In genomic region chr6:103675145-103675544, GRCm38 (mm10) we compare ENCODE assay signal across 21 mouse cellular contexts.
DNase-seq lines count a peak whose midpoint lies in the region; ATAC-seq and TF ChIP-seq lines count a peak whose summit lies in the region.
"Had no signal": no experiment of that assay in that cellular context is flagged by ENCODE, and none has a peak within 500 bp of the region (broad histone marks: within the 10 kb centered on the region; RNA-seq: fewer than 3 reads in every experiment).

No protein-coding gene starts in this region.

- no peaks in the 10 kb centered on the region for H3K9me3 ChIP-seq in forebrain, embryonic 15.5 days
- H3K9me3 ChIP-seq in forebrain, embryonic 12.5 days = no peaks in the 10 kb centered on the region
- H3K9me3 ChIP-seq: embryonic facial prominence, embryonic 12.5 days; embryonic facial prominence, embryonic 15.5 days; hindbrain, embryonic 12.5 days; hindbrain, embryonic 15.5 days had no signal

- no peak for TF ChIP-seq CTCF in layer of hippocampus, adult 2 months (conservative IDR thresholded peaks at IDR 0.05)

- DNase-seq in layer of hippocampus, adult 2 months (ENCODE audit: low spot score in 2 of 2) = no peak
- no peak for DNase-seq in layer of hippocampus, adult 11-12 months (ENCODE audit: low spot score)
- peak; percentile 69 for DNase-seq in forelimb bud, embryonic 11.5 days (ENCODE audit: low read depth, low spot score)
- DNase-seq in hindlimb bud, embryonic 11.5 days (ENCODE audit: extremely low spot score, low read depth, low spot score) = peak; percentile 80
- DNase-seq in cerebellum, postnatal 36 days = no peak
- no peak for DNase-seq in spleen, postnatal 4 days (ENCODE audit: low spot score in 2 of 2)
- DNase-seq: adrenal gland, adult 2 months; adrenal gland, postnatal 14 days; cerebellum, adult 11-12 months; cerebellum, postnatal 10 days; gastrocnemius, adult 2 months; gastrocnemius, postnatal 14 days; heart, adult 11 months had no signal

- no peak overlapping the region for H3K4me3 ChIP-seq in forebrain, embryonic 15.5 days
- no peak overlapping the region for H3K4me3 ChIP-seq in forebrain, embryonic 12.5 days (replicated peaks)
- H3K4me3 ChIP-seq in layer of hippocampus, adult 2 months = no peak overlapping the region
- H3K4me3 ChIP-seq: embryonic facial prominence, embryonic 12.5 days; embryonic facial prominence, embryonic 15.5 days; gastrocnemius, adult 2 months; hindbrain, embryonic 12.5 days; hindbrain, embryonic 15.5 days had no signal

- H3K36me3 ChIP-seq in forebrain, embryonic 15.5 days = peaks cover 5% of the 10 kb centered on the region; the same call in 1 of the 2 replicates
- no peaks in the 10 kb centered on the region for H3K36me3 ChIP-seq in forebrain, embryonic 12.5 days (replicated peaks)
- H3K36me3 ChIP-seq: embryonic facial prominence, embryonic 12.5 days; embryonic facial prominence, embryonic 15.5 days; hindbrain, embryonic 12.5 days had no signal

- H3K9ac ChIP-seq in forebrain, embryonic 15.5 days (replicated peaks) = no peak overlapping the region
- H3K9ac ChIP-seq in forebrain, embryonic 12.5 days = no peak overlapping the region
- H3K9ac ChIP-seq: embryonic facial prominence, embryonic 12.5 days; embryonic facial prominence, embryonic 15.5 days; hindbrain, embryonic 12.5 days; hindbrain, embryonic 15.5 days had no signal

- H3K27me3 ChIP-seq in forebrain, embryonic 15.5 days = no peaks in the 10 kb centered on the region
- H3K27me3 ChIP-seq in forebrain, embryonic 12.5 days = no peaks in the 10 kb centered on the region
- H3K27me3 ChIP-seq: embryonic facial prominence, embryonic 12.5 days; embryonic facial prominence, embryonic 15.5 days; hindbrain, embryonic 12.5 days; hindbrain, embryonic 15.5 days had no signal

- H3K27ac ChIP-seq in forebrain, embryonic 15.5 days (replicated peaks) = 0 out of 2 replicates have a peak overlapping the region, but pooled peaks have one; percentile 1
- H3K27ac ChIP-seq in forebrain, embryonic 12.5 days = no peak overlapping the region
- peak overlapping the region; percentile 75; the same call in 1 of the 2 replicates for H3K27ac ChIP-seq in layer of hippocampus, adult 2 months
- H3K27ac ChIP-seq: embryonic facial prominence, embryonic 12.5 days; embryonic facial prominence, embryonic 15.5 days; gastrocnemius, adult 2 months; hindbrain, embryonic 12.5 days had no signal

- no peak for ATAC-seq in forebrain, embryonic 15.5 days (replicated peaks)
- ATAC-seq in forebrain, embryonic 12.5 days (ENCODE audit: low FRiP score) = no peak
- ATAC-seq: CD4-positive, CD25-positive, alpha-beta regulatory T cell, adult 4 months had no signal

- H3K4me1 ChIP-seq in forebrain, embryonic 15.5 days = peaks cover 29% of the 10 kb centered on the region
- H3K4me1 ChIP-seq in forebrain, embryonic 12.5 days = peaks cover 4% of the 10 kb centered on the region; the same call in 1 of the 2 replicates
- H3K4me1 ChIP-seq: embryonic facial prominence, embryonic 12.5 days; embryonic facial prominence, embryonic 15.5 days had no signal

- 88% methylated on average over 2 of the region's 2 CpGs for WGBS in forebrain, embryonic 15.5 days
- 94% methylated on average over 2 of the region's 2 CpGs for WGBS in forebrain, embryonic 12.5 days

- H3K4me2 ChIP-seq in forebrain, embryonic 15.5 days (replicated peaks) = no peak overlapping the region
- H3K4me2 ChIP-seq in forebrain, embryonic 12.5 days = no peak overlapping the region
- H3K4me2 ChIP-seq: embryonic facial prominence, embryonic 12.5 days; embryonic facial prominence, embryonic 15.5 days; heart, embryonic 11.5 days; hindbrain, embryonic 12.5 days; hindbrain, embryonic 15.5 days had no signal

Comparison
In these comparisons a context has a peak if more than half of its experiments do, and no peak if none do; other contexts are left out.
1. DNase-seq: peak in forelimb bud, embryonic 11.5 days (single experiment) and hindlimb bud, embryonic 11.5 days (single experiment); none in layer of hippocampus, adult 2 months (0 of 2), layer of hippocampus, adult 11-12 months (single experiment), cerebellum, postnatal 36 days (0 of 2) and spleen, postnatal 4 days (0 of 2).